Mouse (Mus musculus) forebrain, embryonic 13.5 days (tissue): Measurements from ENCODE around the gene Eml3. TPM values are rescaled to one million over a fixed set of nuclear protein-coding genes. Genes with fewer than 3 reads are reported as not detected.

Experiments
- ATAC-seq: fragments of 200-750 bp; cut with Nextera tagmentation; 2 replicates; pipeline ENCODE4 v1.8.0; 2017
- H3K27ac ChIP-seq: fragments of 300-500 bp; sonication (generic); 2 replicates; pipeline ENCODE4 v1.5.1; 2015; ENCODE audit warnings: inconsistent platforms, mild to moderate bottlenecking, moderate library complexity
- H3K27me3 ChIP-seq: fragments of 300-500 bp; sonication (generic); 2 replicates; pipeline ENCODE4 v1.6.1; 2015; ENCODE audit warnings: mild to moderate bottlenecking, inconsistent platforms
- H3K36me3 ChIP-seq: fragments of 300-500 bp; sonication (generic); 2 replicates; pipeline ENCODE4 v1.6.1; 2015; ENCODE audit warnings: mild to moderate bottlenecking, inconsistent platforms; ENCODE audit not compliant: poor library complexity, severe bottlenecking
- H3K4me1 ChIP-seq: fragments of 300-500 bp; sonication (generic); 2 replicates; pipeline ENCODE4 v1.6.1; 2015; ENCODE audit warnings: inconsistent platforms
- H3K4me2 ChIP-seq: fragments of 300-500 bp; sonication (generic); 2 replicates; pipeline ENCODE4 v1.6.1; 2015; ENCODE audit warnings: inconsistent platforms, mild to moderate bottlenecking, moderate library complexity
- H3K4me3 ChIP-seq: fragments of 300-500 bp; sonication (generic); 2 replicates; pipeline ENCODE4 v1.5.1; 2015; ENCODE audit warnings: mild to moderate bottlenecking, inconsistent platforms
- H3K9ac ChIP-seq: fragments of 300-500 bp; sonication (generic); 2 replicates; pipeline ENCODE4 v1.6.1; 2015; ENCODE audit warnings: mild to moderate bottlenecking, inconsistent platforms
- H3K9me3 ChIP-seq: fragments of 300-500 bp; sonication (generic); replicated peaks from 2 replicates; pipeline ENCODE4 v1.6.1; 2016; ENCODE audit warnings: inconsistent platforms
- WGBS: fragments of 180-500 bp; shearing (Covaris S2); methylation state at CpG from one replicate; pipeline ENCODE4 v1.1.7; 2015; 5-methylcytosine and 5-hydroxymethylcytosine counted together
- polyA plus RNA-seq: library from polyadenylated mRNA; unstranded; fragments of >200 nt; fragmentation: Nextera tagmentation; extraction: Ambion mirVana; gene quantifications from 2 replicates; pipeline ENCODE4 v1.2.1, GENCODE M21; 2015

The Eml3 gene
- polyA plus RNA-seq, 1 experiment from 2014 or later = 9.6 TPM

DNA sequence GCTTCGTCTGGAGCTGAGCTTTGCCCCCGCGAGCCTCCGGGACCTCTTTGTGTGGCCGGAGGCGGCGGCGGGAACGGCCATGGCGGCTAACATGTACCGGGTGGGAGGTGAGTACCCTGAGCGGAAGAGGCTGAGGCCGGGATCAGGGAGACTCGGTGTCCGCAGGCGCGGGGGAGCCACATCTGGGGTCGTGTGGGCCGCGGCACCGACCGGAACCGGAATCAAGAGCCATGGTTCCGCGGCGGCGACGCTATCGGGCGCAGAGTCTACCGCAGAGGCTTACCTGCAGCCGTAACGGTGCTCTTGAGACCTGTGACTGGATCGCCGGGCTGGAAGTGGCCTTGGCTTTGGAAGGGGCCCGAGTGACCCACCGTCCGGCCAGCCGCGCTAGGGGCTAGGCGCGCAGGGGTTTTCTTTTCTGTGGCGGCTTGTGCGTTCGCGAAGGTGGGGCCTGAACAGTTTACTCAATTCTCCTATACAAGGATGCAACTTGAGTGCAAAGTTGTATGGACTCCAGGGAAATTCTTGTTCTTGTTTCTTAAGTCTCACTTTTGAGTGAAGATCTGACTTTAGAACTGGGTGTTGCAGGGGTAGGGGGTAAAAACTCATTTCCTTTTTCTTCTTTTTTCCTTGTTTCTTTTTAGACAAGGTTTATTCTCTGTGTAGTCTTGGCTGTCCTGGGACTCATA lies 13.1 kb downstream of the Eml3 start:
- under 1% methylated on average over 45 of the region's 46 CpGs for WGBS
- Histone ChIP-seq H3K4me1 (peaks cover 35% of the 10 kb centered on the region), H3K27me3 (no peaks in the 10 kb centered on the region), H3K9me3 (no peaks in the 10 kb centered on the region), H3K4me3 (peak overlapping the region; percentile 85), H3K9ac (peak overlapping the region; percentile 99), H3K36me3 (peaks cover 38% of the 10 kb centered on the region), H3K27ac (peak overlapping the region; percentile 97), H3K4me2 (peak overlapping the region; percentile 72)
- ATAC-seq = peak; percentile 33

GRCm38 (mm10) chr19:8943047-8943446 lies 13.7 kb downstream of the Eml3 start:
- peak overlapping the region; percentile 99 for H3K9ac ChIP-seq
- H3K27ac ChIP-seq = 0 out of 2 replicates have a peak overlapping the region, but pooled peaks have one; percentile 19
- ATAC-seq = no peak
- H3K4me2 ChIP-seq = peak overlapping the region; percentile 72
- peaks cover 35% of the 10 kb centered on the region for H3K4me1 ChIP-seq
- no peaks in the 10 kb centered on the region for H3K9me3 ChIP-seq
- peaks cover 41% of the 10 kb centered on the region for H3K36me3 ChIP-seq
- 69% methylated on average over 2 of the region's 2 CpGs for WGBS
- no peaks in the 10 kb centered on the region for H3K27me3 ChIP-seq
- peak overlapping the region; percentile 85 for H3K4me3 ChIP-seq

DNA sequence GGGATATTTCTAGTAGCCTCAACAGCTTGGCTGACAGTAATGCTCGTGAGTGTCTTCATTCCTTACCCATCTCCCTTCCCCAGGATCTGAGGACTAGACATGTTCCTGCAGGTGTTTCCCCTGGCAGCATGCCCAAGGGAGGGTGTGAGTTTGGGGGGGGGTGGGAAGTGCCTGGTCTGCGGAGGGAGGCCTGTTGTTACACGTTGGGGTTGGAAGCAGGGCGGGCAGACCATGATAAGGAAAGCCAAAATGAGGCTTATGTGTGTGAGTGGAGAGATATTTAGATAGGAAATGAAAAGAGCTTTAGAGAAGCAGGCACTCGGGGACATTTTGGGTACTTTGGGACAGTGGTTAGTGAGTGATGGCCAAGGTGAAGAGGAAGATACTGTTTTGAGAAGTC lies 14.7 kb downstream of the Eml3 start:
- no peak for ATAC-seq
- Histone ChIP-seq H3K27me3 (no peaks in the 10 kb centered on the region), H3K36me3 (peaks cover 51% of the 10 kb centered on the region), H3K4me3 (peak overlapping the region; percentile 85), H3K4me1 (peaks cover 35% of the 10 kb centered on the region), H3K9me3 (no peaks in the 10 kb centered on the region), H3K27ac (peak overlapping the region; percentile 25), H3K9ac (peak overlapping the region; percentile 99), H3K4me2 (peak overlapping the region; percentile 72)
- 65% methylated on average over 5 of the region's 5 CpGs for WGBS

GRCm38 (mm10) chr19:8944750-8945149 lies 15.4 kb downstream of the Eml3 start:
- Histone ChIP-seq H3K27me3 (no peaks in the 10 kb centered on the region), H3K27ac (peak overlapping the region; percentile 11; the same call in 1 of the 2 replicates), H3K4me2 (peak overlapping the region; percentile 44), H3K9ac (peak overlapping the region; percentile 27; the same call in 1 of the 2 replicates), H3K4me3 (peak overlapping the region; percentile 21), H3K4me1 (peaks cover 35% of the 10 kb centered on the region), H3K36me3 (peaks cover 58% of the 10 kb centered on the region), H3K9me3 (no peaks in the 10 kb centered on the region)
- no peak for ATAC-seq
- WGBS = 36% methylated on average over 5 of the region's 5 CpGs

GRCm38 (mm10) chr19:8945251-8945650 lies 15.9 kb downstream of the Eml3 start:
- Histone ChIP-seq H3K4me1 (peaks cover 35% of the 10 kb centered on the region), H3K9me3 (no peaks in the 10 kb centered on the region), H3K27me3 (no peaks in the 10 kb centered on the region), H3K4me2 (peak overlapping the region; percentile 44), H3K27ac (peak overlapping the region; percentile 11; the same call in 1 of the 2 replicates), H3K36me3 (peaks cover 63% of the 10 kb centered on the region), H3K4me3 (peak overlapping the region; percentile 21), H3K9ac (peak overlapping the region; percentile 27; the same call in 1 of the 2 replicates)
- 82% methylated on average over 6 of the region's 6 CpGs for WGBS
- ATAC-seq = no peak

- Histone ChIP-seq H3K36me3 (peaks cover 79% of the 10 kb centered on the region), H3K27ac (no peak overlapping the region), H3K4me1 (peaks cover 38% of the 10 kb centered on the region), H3K27me3 (no peaks in the 10 kb centered on the region), H3K9me3 (no peaks in the 10 kb centered on the region), H3K4me2 (no peak overlapping the region), H3K4me3 (no peak overlapping the region), H3K9ac (no peak overlapping the region)
- 94% methylated on average over 7 of the region's 7 CpGs for WGBS
- no peak for ATAC-seq
Observed at GRCm38 (mm10) chr19:8946929-8947328, 17.6 kb downstream of the Eml3 start.

DNA sequence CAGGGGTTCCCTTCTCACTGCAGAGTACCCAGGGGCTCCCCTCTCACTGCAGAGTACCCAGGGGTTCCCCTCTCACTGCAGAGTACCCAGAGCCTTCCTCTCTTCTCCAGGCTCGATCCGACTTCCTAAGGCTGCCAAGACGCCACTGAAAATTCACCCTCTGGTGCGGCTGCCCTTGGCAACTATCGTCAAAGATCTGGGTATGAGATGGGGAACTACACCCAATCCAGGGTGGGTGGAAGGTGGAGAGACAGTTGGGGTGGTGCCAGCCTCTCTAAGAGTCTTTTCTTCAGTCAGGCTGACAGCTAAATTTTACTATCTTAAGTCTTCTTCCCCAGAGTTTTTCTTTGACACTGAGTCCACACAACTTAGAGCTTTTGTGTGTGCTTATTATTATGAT lies 20.8 kb downstream of the Eml3 start:
- H3K4me1 ChIP-seq = peaks cover 37% of the 10 kb centered on the region
- H3K4me2 ChIP-seq = no peak overlapping the region
- peaks cover 72% of the 10 kb centered on the region for H3K36me3 ChIP-seq
- 95% methylated on average over 5 of the region's 5 CpGs for WGBS
- no peak overlapping the region for H3K4me3 ChIP-seq
- no peak overlapping the region for H3K9ac ChIP-seq
- ATAC-seq = no peak
- no peaks in the 10 kb centered on the region for H3K27me3 ChIP-seq
- H3K9me3 ChIP-seq = no peaks in the 10 kb centered on the region
- H3K27ac ChIP-seq = no peak overlapping the region

DNA sequence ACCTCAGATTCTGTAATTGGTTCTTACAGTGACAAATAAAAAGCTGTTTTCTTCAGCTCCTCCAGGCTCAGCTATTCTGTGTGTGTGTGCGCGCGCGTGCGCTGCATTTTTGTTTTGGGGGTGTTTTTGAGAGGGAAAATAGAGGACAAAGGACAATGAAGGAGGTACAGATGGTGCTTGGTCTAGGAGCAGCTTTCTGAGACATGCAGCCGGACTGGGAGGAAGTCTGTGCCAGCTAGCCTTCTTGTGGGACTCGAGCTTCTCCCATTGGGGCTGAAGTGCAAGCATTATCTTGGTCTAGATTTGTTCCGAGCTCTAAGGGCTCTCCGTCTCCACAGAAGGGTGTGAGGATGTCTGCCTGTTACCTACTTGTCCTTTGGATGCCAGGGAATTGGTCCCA lies 22.9 kb downstream of the Eml3 start:
- Histone ChIP-seq H3K4me1 (peaks cover 37% of the 10 kb centered on the region), H3K9ac (peak overlapping the region; percentile 71), H3K4me2 (peak overlapping the region; percentile 96), H3K4me3 (0 out of 2 replicates have a peak overlapping the region, but pooled peaks have one; percentile 1), H3K9me3 (no peaks in the 10 kb centered on the region), H3K27ac (peak overlapping the region; percentile 97), H3K36me3 (peaks cover 64% of the 10 kb centered on the region), H3K27me3 (no peaks in the 10 kb centered on the region)
- peak; percentile 23 for ATAC-seq
- 57% methylated on average over 9 of the region's 9 CpGs for WGBS

GRCm38 (mm10) chr19:8953135-8954039 lies 24.0 kb downstream of the Eml3 start, which contains the start of gene Tut1:
Tut1 (plus strand) TSS chr19:8953847.
- peak within 1 kb of the TSS; percentile 97 for H3K27ac ChIP-seq
- H3K9me3 ChIP-seq = no peaks in the 10 kb centered on the region
- H3K4me3 ChIP-seq = peak within 1 kb of the TSS; percentile 72
- peak within 1 kb of the TSS; percentile 96 for H3K4me2 ChIP-seq
- peak; percentile 97 for ATAC-seq
- peak within 1 kb of the TSS; percentile 80 for H3K9ac ChIP-seq
- peaks cover 64% of the 10 kb centered on the region for H3K36me3 ChIP-seq
- H3K27me3 ChIP-seq = no peaks in the 10 kb centered on the region
- H3K4me1 ChIP-seq = peaks cover 37% of the 10 kb centered on the region
- WGBS = under 1% methylated on average over 46 of the region's 46 CpGs

- WGBS = 5% methylated on average over 9 of the region's 9 CpGs
- Histone ChIP-seq H3K9me3 (no peaks in the 10 kb centered on the region), H3K27ac (peak overlapping the region; percentile 97), H3K36me3 (peaks cover 62% of the 10 kb centered on the region), H3K27me3 (no peaks in the 10 kb centered on the region), H3K4me2 (peak overlapping the region; percentile 96), H3K4me1 (peaks cover 37% of the 10 kb centered on the region), H3K4me3 (peak overlapping the region; percentile 72), H3K9ac (peak overlapping the region; percentile 80)
- ATAC-seq = no peak
Observed at GRCm38 (mm10) chr19:8954171-8954570, 24.8 kb downstream of the Eml3 start.

DNA sequence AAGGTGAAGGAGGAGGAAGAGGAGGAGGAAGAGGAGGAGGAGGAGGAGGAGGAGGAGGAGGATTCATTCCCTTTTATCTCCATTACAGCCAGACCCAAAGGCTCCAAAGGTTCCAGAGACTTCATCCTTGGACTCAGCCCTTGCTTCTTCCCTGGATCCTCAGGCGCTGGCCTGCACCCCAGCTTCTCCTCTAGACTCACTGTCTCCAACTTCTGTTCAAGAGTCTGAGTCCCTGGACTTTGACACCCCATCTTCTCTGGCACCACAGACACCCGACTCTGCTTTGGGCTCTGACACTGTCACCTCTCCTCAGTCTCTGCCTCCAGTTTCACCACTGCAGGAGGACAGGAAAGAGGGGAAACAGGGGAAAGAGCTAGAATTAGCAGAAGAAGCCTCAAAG lies 32.9 kb downstream of the Eml3 start:
- Histone ChIP-seq H3K4me1 (peaks cover 12% of the 10 kb centered on the region), H3K36me3 (peaks cover 84% of the 10 kb centered on the region), H3K4me2 (no peak overlapping the region), H3K9ac (no peak overlapping the region), H3K9me3 (no peaks in the 10 kb centered on the region), H3K4me3 (no peak overlapping the region), H3K27me3 (no peaks in the 10 kb centered on the region), H3K27ac (no peak overlapping the region)
- ATAC-seq = no peak
- WGBS = 92% methylated on average over 2 of the region's 2 CpGs

- H3K4me3 ChIP-seq = no peak overlapping the region
- peaks cover 25% of the 10 kb centered on the region for H3K4me1 ChIP-seq
- no peaks in the 10 kb centered on the region for H3K27me3 ChIP-seq
- 90% methylated on average over 11 of the region's 11 CpGs for WGBS
- ATAC-seq = no peak
- H3K36me3 ChIP-seq = peaks cover 75% of the 10 kb centered on the region
- no peaks in the 10 kb centered on the region for H3K9me3 ChIP-seq
- H3K27ac ChIP-seq = no peak overlapping the region
- H3K4me2 ChIP-seq = no peak overlapping the region
- peak overlapping the region; percentile 26; the same call in 1 of the 2 replicates for H3K9ac ChIP-seq
Observed at GRCm38 (mm10) chr19:8965075-8965474, 35.7 kb downstream of the Eml3 start.
